Mouse (Mus musculus) retina, embryonic 14.5 days (tissue): ENCODE measurements around the gene Scn5a.

Experiments
- DNase-seq: peaks from one replicate; pipeline ENCODE4 v3.0.0-alpha.2; 2015; ENCODE audit warnings: low spot score

The Scn5a gene

GRCm38 (mm10) chr9:119504981-119505658 lies 73.7 kb downstream of the Scn5a start:
- no peak for DNase-seq

DNA sequence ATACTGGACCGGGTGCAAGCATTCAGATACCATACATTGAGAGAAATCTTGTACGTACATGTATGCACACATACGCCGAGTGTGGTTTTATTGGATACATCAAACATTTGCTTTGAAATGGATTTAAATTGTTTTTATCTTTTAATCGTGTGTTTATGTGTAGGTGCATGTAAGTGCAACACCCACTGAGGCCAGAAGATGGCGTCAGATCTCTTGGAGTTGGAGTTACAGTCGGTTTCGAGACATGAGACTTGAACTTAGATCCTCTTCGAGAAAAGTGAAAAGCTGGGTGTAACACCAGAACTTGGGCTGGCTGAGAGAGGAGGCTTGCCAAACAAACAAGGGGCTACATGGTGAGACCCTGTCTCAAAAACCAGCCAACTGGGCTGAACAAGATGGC lies 75.2 kb downstream of the Scn5a start:
- DNase-seq = no peak

DNA sequence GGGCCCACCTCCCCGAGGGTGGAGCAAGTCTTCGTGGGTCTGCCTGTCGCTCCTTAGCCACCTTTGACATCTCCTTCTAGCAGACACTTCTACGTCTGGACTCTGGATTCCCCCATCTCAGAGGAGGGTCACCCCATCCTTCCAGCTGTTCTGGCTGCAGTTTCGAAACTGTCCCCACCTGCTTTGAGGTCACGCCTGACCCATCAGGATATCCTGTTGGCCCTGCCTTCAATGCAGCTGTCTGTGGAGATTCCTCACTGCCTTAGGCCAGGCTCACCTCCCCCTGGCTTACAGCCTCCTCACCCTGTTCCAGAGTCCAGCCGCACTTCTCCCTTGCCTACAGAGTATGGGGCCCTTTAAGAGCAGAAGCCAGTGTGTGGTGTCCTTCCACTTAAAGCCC lies 79.9 kb downstream of the Scn5a start:
- DNase-seq = no peak

- peak; percentile 76 for DNase-seq
These were observed 80.6 kb downstream of the Scn5a start for GRCm38 (mm10) chr9:119498247-119498607.

GRCm38 (mm10) chr9:119497546-119498246 lies 81.1 kb downstream of the Scn5a start:
- no peak for DNase-seq

- DNase-seq = no peak
These were observed 81.9 kb downstream of the Scn5a start for GRCm38 (mm10) chr9:119496960-119497359.

DNA sequence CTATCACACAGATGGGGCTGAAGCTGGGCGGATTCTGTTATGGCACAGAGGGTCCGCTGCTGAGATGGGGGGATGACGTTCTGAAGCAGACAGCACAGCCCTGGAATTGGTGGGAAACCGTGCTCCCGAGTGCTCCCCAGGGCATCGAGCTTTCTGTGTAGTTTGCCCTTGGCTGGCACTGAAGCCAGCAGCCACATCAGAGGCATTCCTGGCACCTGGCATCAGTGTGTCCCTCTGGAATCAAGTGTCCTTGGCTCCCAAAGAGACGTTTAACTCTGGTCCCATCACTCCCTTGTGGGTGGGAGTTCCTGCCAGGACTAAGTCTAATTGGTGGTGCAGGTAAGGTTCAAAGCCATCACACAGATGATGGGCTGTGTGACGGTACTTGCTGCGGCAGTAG lies 82.5 kb downstream of the Scn5a start:
- no peak for DNase-seq

GRCm38 (mm10) chr9:119484868-119485267 lies 93.9 kb downstream of the Scn5a start:
- no peak for DNase-seq

DNA sequence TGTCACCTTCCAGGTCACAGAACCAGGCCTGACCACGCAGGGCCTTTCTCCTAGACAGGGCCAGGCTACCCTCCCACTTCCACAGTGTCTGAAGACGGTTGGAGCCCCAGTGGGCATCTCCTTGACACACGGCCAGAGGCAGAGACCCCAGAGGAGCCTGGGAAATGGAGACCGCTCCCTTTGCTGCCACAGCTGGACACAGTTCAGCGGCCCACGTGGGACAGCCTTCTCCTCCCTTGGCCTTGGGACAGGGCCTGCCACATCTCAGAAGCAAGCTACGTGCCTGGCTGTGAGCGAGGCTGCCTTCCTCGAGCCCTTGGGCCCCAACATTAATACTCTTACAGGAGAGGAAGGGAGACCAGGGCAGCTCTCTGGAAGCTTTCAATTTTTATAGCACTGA lies 94.4 kb downstream of the Scn5a start:
- no peak for DNase-seq

DNA sequence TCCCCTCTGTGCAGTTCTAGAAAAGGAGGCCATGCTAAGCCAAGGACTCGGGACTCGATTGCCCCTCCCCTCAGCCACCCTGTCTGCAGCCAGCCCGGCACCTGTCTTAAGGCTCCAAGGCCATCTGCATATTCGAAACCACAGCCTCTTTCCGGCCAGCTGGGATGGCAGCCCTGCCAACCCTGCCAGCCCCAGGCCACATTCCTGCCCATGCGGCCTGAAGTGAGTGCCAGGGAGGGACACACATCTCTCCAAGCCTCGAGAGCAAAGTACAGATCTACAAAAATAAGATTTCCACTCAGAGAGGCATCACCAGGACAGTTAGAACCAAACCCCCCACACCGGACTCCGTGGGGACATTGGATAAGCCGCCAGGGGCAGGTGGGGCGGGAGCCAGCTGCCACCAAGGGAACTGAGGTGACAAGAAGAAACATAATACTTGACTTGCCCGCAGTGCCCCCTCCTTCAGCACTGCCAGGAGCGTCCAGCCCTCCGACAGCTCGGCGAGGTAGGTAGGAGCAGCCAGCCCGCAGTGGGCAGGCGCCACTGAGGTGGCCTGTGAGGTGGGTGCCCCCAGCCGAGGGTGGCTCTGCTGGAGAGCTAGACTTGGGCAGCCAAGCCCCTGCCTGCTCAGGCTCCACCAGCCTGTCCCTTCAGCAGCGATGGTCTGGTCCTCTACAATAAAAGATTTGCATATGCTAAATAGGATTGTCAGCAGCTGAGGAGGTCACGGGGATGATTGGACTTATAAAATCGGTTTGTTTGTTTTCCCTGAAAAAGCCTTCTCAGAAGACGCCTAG lies 95.1 kb downstream of the Scn5a start:
- DNase-seq = no peak

- no peak for DNase-seq
These were observed 97.2 kb downstream of the Scn5a start for GRCm38 (mm10) chr9:119481612-119482011.

- no peak for DNase-seq
These were observed 99.5 kb downstream of the Scn5a start for GRCm38 (mm10) chr9:119479297-119479696.

- no peak for DNase-seq
These were observed 100.5 kb downstream of the Scn5a start for GRCm38 (mm10) chr9:119478345-119478744.

GRCm38 (mm10) chr9:119477754-119478153 lies 101.1 kb downstream of the Scn5a start:
- DNase-seq = no peak

GRCm38 (mm10) chr9:119474717-119475611 lies 103.9 kb downstream of the Scn5a start:
- peak; percentile 11 for DNase-seq

DNA sequence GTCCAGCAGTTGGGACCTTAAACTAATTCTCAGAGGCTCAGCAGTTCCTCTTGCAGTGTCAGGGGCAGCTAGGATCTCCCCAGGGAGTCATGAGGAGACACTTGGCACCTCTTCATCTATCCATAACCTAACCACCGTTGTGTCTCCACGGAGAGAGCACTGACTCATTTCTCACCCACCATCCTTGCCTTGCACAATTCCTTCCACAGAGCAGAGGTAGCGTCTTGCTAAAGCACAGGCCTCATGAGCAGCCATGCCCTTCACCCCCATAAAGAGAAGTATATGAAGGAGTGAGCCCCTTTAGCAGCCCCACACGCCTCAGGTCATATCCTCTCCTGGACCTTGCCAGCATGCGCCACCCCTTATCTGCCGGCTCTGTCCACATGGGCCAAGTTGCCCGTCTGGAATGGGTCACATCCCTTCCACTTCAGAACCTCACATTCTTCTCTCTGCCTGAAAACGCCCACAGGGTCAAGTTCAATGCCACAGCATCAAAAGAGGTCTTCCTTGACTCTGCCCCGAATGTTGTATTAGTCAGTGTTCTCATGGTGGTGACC lies 105.1 kb downstream of the Scn5a start:
- DNase-seq = no peak

GRCm38 (mm10) chr9:119473011-119473410 lies 105.8 kb downstream of the Scn5a start:
- DNase-seq = no peak

- no peak for DNase-seq
These were observed 106.4 kb downstream of the Scn5a start for GRCm38 (mm10) chr9:119472412-119472918.

GRCm38 (mm10) chr9:119469691-119470353 lies 109.0 kb downstream of the Scn5a start:
- no peak for DNase-seq

DNA sequence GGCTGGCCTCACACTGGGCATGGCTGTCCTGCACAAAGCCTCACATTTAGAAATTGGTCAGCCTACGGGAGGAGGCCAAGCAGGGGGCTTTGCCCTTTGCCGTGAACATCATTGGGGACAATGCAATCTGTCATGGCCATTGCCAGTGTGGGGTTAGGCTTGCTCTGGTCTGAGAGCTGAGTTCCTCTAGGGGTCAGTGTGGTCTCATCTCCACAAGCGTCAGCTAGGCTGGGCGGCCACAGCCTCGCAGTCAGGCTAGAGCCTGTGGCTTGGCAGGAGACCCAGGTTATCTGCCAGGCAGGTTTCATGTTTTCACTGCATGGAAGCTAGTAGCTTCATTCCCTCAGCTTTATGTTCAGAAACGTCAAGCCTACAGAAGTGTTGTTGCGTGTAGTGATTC lies 113.2 kb downstream of the Scn5a start:
- DNase-seq = peak; percentile 75

DNA sequence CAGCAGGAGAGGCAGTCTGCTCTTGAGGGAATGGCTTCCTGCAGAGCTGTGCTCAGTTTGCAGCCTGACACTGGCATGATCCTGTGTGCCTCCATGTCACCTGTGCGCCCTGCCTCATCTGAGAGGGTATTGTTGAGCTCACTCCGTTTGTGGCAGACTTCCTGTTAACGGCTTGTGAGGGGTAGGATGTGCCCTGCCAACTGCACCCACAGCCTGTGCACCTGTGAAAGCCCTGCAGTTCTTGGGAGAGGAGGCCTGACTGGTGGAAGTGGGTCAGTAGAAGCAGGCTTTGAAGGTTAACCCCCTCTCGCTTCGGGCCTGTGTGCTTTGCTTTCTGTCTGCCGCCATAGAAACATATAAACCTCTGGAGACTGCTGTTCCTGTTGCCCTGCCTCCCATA lies 113.8 kb downstream of the Scn5a start:
- DNase-seq = no peak
